22 mouse cellular contexts compared by ENCODE assay signal in genomic region chr6:87581071-87581470, GRCm38 (mm10). TPM values are rescaled to one million over a fixed set of nuclear protein-coding genes. Genes with fewer than 3 reads are reported as not detected.
DNase-seq lines count a peak whose midpoint lies in the region; TF ChIP-seq lines count a peak whose summit lies in the region.
"Had no signal": no experiment of that assay in that cellular context is flagged by ENCODE, and none has a peak within 500 bp of the region (broad histone marks: within the 10 kb centered on the region; RNA-seq: fewer than 3 reads in every experiment).

No protein-coding gene starts in this region.

- TF ChIP-seq EP300 in ES-Bruce4 (IDR thresholded peaks at IDR 0.05; ENCODE audit: insufficient read depth, low read depth, low read length), result no peak

- WGBS in heart, embryonic 10.5 days, result 78% methylated on average over 15 of the region's 15 CpGs
- WGBS in limb, embryonic 10.5 days, result 85% methylated on average over 15 of the region's 15 CpGs

- no peaks in the 10 kb centered on the region for H3K36me3 ChIP-seq in heart, embryonic 10.5 days
- no peaks in the 10 kb centered on the region for H3K36me3 ChIP-seq in testis, adult 2 months (ENCODE audit: control insufficient read depth, insufficient read depth, low read length)
- H3K36me3 ChIP-seq in ES-Bruce4 (ENCODE audit: control insufficient read depth, insufficient read depth, low read length, poor library complexity, severe bottlenecking), result no peaks in the 10 kb centered on the region
- no peaks in the 10 kb centered on the region for H3K36me3 ChIP-seq in limb, embryonic 10.5 days
- H3K36me3 ChIP-seq: embryonic facial prominence, embryonic 13.5 days; embryonic facial prominence, embryonic 15.5 days had no signal

- peaks cover 57% of the 10 kb centered on the region for H3K4me1 ChIP-seq in heart, embryonic 10.5 days
- peaks cover 2% of the 10 kb centered on the region for H3K4me1 ChIP-seq in testis, adult 2 months (ENCODE audit: control insufficient read depth, insufficient read depth, low read length)
- H3K4me1 ChIP-seq in ES-Bruce4 (ENCODE audit: control insufficient read depth, insufficient read depth, low read length), result no peaks in the 10 kb centered on the region
- 0 out of 2 replicates have a peak, but pooled peaks cover 4% of the 10 kb centered on the region for H3K4me1 ChIP-seq in limb, embryonic 10.5 days

- no peak overlapping the region for H3K4me3 ChIP-seq in heart, embryonic 10.5 days
- H3K4me3 ChIP-seq in testis, adult 2 months (ENCODE audit: control insufficient read depth, low read depth, low read length), result peak overlapping the region; percentile 1; the same call in 1 of the 2 replicates
- H3K4me3 ChIP-seq in ES-Bruce4 (ENCODE audit: low read depth, low read length), result peak overlapping the region; percentile 33
- no peak overlapping the region for H3K4me3 ChIP-seq in limb, embryonic 10.5 days
- H3K4me3 ChIP-seq: embryonic facial prominence, embryonic 13.5 days; embryonic facial prominence, embryonic 15.5 days; erythroblast, embryonic 14.5 days; forebrain, embryonic 10.5 days; forebrain, embryonic 12.5 days had no signal

- H3K9me3 ChIP-seq in heart, embryonic 10.5 days, result no peaks in the 10 kb centered on the region
- no peaks in the 10 kb centered on the region for H3K9me3 ChIP-seq in ES-Bruce4 (replicated peaks; ENCODE audit: control insufficient read depth, insufficient read depth, low read length, poor library complexity, severe bottlenecking)
- no peaks in the 10 kb centered on the region for H3K9me3 ChIP-seq in limb, embryonic 10.5 days (replicated peaks)
- H3K9me3 ChIP-seq: embryonic facial prominence, embryonic 13.5 days; embryonic facial prominence, embryonic 15.5 days; forebrain, embryonic 10.5 days; forebrain, embryonic 12.5 days had no signal

- 0 out of 2 replicates have a peak overlapping the region, but pooled peaks have one; percentile 24 for H3K27ac ChIP-seq in heart, embryonic 10.5 days
- no peak overlapping the region for H3K27ac ChIP-seq in testis, adult 2 months (ENCODE audit: control insufficient read depth, insufficient read depth, low read depth, low read length)
- H3K27ac ChIP-seq in ES-Bruce4 (ENCODE audit: insufficient read depth, low read length), result no peak overlapping the region
- no peak overlapping the region for H3K27ac ChIP-seq in limb, embryonic 10.5 days
- H3K27ac ChIP-seq: embryonic facial prominence, embryonic 13.5 days; embryonic facial prominence, embryonic 15.5 days; forebrain, embryonic 10.5 days; forebrain, embryonic 12.5 days had no signal

- no peak for TF ChIP-seq CTCF in testis, adult 2 months (IDR thresholded peaks at IDR 0.05; ENCODE audit: control insufficient read depth, insufficient read depth, insufficient replicate concordance, low read depth, low read length)
- TF ChIP-seq CTCF in ES-Bruce4 (IDR thresholded peaks at IDR 0.05; ENCODE audit: low read depth, low read length), result no peak

- H3K9ac ChIP-seq in ES-Bruce4 (ENCODE audit: low read depth, poor library complexity, severe bottlenecking), result no peak overlapping the region
- H3K9ac ChIP-seq: embryonic facial prominence, embryonic 13.5 days; embryonic facial prominence, embryonic 15.5 days; forebrain, embryonic 12.5 days had no signal

- 0 out of 2 replicates have a peak, but pooled peaks cover 8% of the 10 kb centered on the region for H3K27me3 ChIP-seq in heart, embryonic 10.5 days (ENCODE audit: insufficient read depth, poor library complexity, severe bottlenecking)
- H3K27me3 ChIP-seq in testis, adult 2 months (ENCODE audit: control insufficient read depth, insufficient read depth, low read length), result no peaks in the 10 kb centered on the region
- H3K27me3 ChIP-seq in ES-Bruce4 (ENCODE audit: control insufficient read depth, insufficient read depth, low read length, poor library complexity, severe bottlenecking), result no peaks in the 10 kb centered on the region
- no peaks in the 10 kb centered on the region for H3K27me3 ChIP-seq in limb, embryonic 10.5 days (ENCODE audit: low read depth, poor library complexity, severe bottlenecking)
- H3K27me3 ChIP-seq: embryonic facial prominence, embryonic 13.5 days; embryonic facial prominence, embryonic 15.5 days; forebrain, embryonic 12.5 days had no signal

- TF ChIP-seq POLR2A in testis, adult 2 months (IDR thresholded peaks at IDR 0.05; ENCODE audit: control insufficient read depth, low read depth, low read length), result no peak
- TF ChIP-seq POLR2A in ES-Bruce4 (IDR thresholded peaks at IDR 0.05; ENCODE audit: insufficient read depth, low read length), result no peak

- DNase-seq in heart, embryonic 10.5 days (ENCODE audit: low spot score), result no peak
- no peak for DNase-seq in heart, adult 8-10 months (ENCODE audit: low spot score)
- DNase-seq in testis, postnatal 14 days (ENCODE audit: low spot score), result no peak
- no peak for DNase-seq in limb, embryonic 10.5 days (ENCODE audit: low spot score)
- DNase-seq: adrenal gland, adult 2 months; adrenal gland, postnatal 10 days; adrenal gland, postnatal 25 days; cerebellum, adult 11 months; cerebellum, adult 18-20 months; cerebellum, adult 8-10 months; cerebellum, adult 9-11 months; cerebellum, postnatal 14 days; cerebellum, postnatal 36 days; embryo, embryonic 11 days had no signal

RNA-seq across cellular contexts. Expression of gene Prokr1, which starts 9.5 kb away (rescaled TPM):
- polyA plus RNA-seq in heart, embryonic 10.5 days (2016; fragmentation: Nextera tagmentation; extraction: Ambion mirVana), result 3.0 and 3.9 TPM in 2 replicates
- total RNA-seq in heart, adult 8-10 months (2022), result under 1 TPM; 0.62 to 0.68 (median 0.66) TPM
- 0.77 and 0.98 TPM in 2 replicates for polyA plus RNA-seq in testis, adult 2 months (2012; rRNA removed)
- 0.32 TPM in 1 of 2 replicates, not detected in the other for polyA plus RNA-seq in ES-Bruce4 (2011; ENCODE audit: insufficient read depth, insufficient read length, low read depth, missing spikeins)
- 0.84 and 0.90 TPM in 2 replicates for polyA plus RNA-seq in limb, embryonic 10.5 days (2016; fragmentation: Nextera tagmentation; extraction: Ambion mirVana)

RNA-seq across cellular contexts. Expression of gene Arhgap25, which starts 48.0 kb away (rescaled TPM):
- polyA plus RNA-seq in heart, embryonic 10.5 days (2016; fragmentation: Nextera tagmentation; extraction: Ambion mirVana), result 2.3 and 3.9 TPM in 2 replicates
- 1 to 10 TPM; 2.4 to 3.6 (median 2.9) TPM for total RNA-seq in heart, adult 8-10 months (2022)
- polyA plus RNA-seq in testis, adult 2 months (2012; rRNA removed), result 0.08 and 0.14 TPM in 2 replicates
- not detected in 2 replicates for polyA plus RNA-seq in ES-Bruce4 (2011; ENCODE audit: insufficient read depth, insufficient read length, low read depth, missing spikeins)
- polyA plus RNA-seq in limb, embryonic 10.5 days (2016; fragmentation: Nextera tagmentation; extraction: Ambion mirVana), result 2.3 and 2.6 TPM in 2 replicates
- polyA plus RNA-seq: C2C12; erythroblast, embryonic 14.5 days had no signal

Comparison
In these comparisons a context has a peak if more than half of its experiments do, and no peak if none do; other contexts are left out.
1. H3K4me3 ChIP-seq: peak in testis, adult 2 months (single experiment) and ES-Bruce4 (single experiment); none in heart, embryonic 10.5 days (single experiment) and limb, embryonic 10.5 days (single experiment).